Mouse (Mus musculus): ENCODE data around the gene Prrc2a. TPM values are rescaled to one million over a fixed set of nuclear protein-coding genes. Genes with fewer than 3 reads are reported as not detected.
A peak's percentile ranks its signal among the peaks of the same experiment; 100 is the strongest.

Prrc2a gene
- polyA plus RNA-seq (2016; fragmentation: Nextera tagmentation; extraction: Ambion mirVana), result 213 and 229 TPM in 2 replicates

- peak; percentile 96 for DNase-seq (ENCODE audit: low spot score)
- no peaks in the 10 kb centered on the region for H3K9me3 ChIP-seq (replicated peaks)
- peak within 1 kb of the TSS; percentile 98 for H3K4me3 ChIP-seq
- H3K36me3 ChIP-seq, result peaks cover 32% of the 10 kb centered on the region
- H3K27ac ChIP-seq, result peak within 1 kb of the TSS; percentile 99
- no peaks in the 10 kb centered on the region for H3K27me3 ChIP-seq (ENCODE audit: low read depth, poor library complexity, severe bottlenecking)
- peaks cover 32% of the 10 kb centered on the region for H3K4me1 ChIP-seq
- WGBS, result under 1% methylated on average over 64 of the region's 89 CpGs
These were observed at the start of gene Prrc2a for GRCm38 (mm10) chr17:35164568-35165450. TSS of gene Prrc2a (minus strand) at chr17:35164897.

GRCm38 (mm10) chr17:35213071-35213470 lies 48.4 kb upstream of the Prrc2a start:
- H3K27me3 ChIP-seq (ENCODE audit: low read depth, poor library complexity, severe bottlenecking), result no peaks in the 10 kb centered on the region
- no peak for DNase-seq (ENCODE audit: low spot score)
- WGBS, result 93% methylated on average over 5 of the region's 5 CpGs
- no peaks in the 10 kb centered on the region for H3K9me3 ChIP-seq (replicated peaks)
- H3K4me1 ChIP-seq, result peaks cover 6% of the 10 kb centered on the region; the same call in 1 of the 2 replicates
- no peaks in the 10 kb centered on the region for H3K36me3 ChIP-seq
- no peak overlapping the region for H3K27ac ChIP-seq
- H3K4me3 ChIP-seq, result no peak overlapping the region

- no peaks in the 10 kb centered on the region for H3K9me3 ChIP-seq (replicated peaks)
- peaks cover 6% of the 10 kb centered on the region; the same call in 1 of the 2 replicates for H3K4me1 ChIP-seq
- H3K27me3 ChIP-seq (ENCODE audit: low read depth, poor library complexity, severe bottlenecking), result peaks cover 9% of the 10 kb centered on the region; the same call in 1 of the 2 replicates
- no peaks in the 10 kb centered on the region for H3K36me3 ChIP-seq
- H3K4me3 ChIP-seq, result no peak overlapping the region
- no peak for DNase-seq (ENCODE audit: low spot score)
- 76% methylated on average over 3 of the region's 3 CpGs for WGBS
- no peak overlapping the region for H3K27ac ChIP-seq
These were observed 45.9 kb upstream of the Prrc2a start for GRCm38 (mm10) chr17:35210593-35210992.

GRCm38 (mm10) chr17:35209785-35210535 lies 45.3 kb upstream of the Prrc2a start:
- Histone ChIP-seq H3K9me3 (replicated peaks) (no peaks in the 10 kb centered on the region), H3K27me3 (ENCODE audit: low read depth, poor library complexity, severe bottlenecking) (peaks cover 15% of the 10 kb centered on the region), H3K4me1 (peaks cover 8% of the 10 kb centered on the region), H3K36me3 (no peaks in the 10 kb centered on the region), H3K4me3 (no peak overlapping the region), H3K27ac (no peak overlapping the region)
- DNase-seq (ENCODE audit: low spot score), result no peak
- WGBS, result 85% methylated on average over 12 of the region's 12 CpGs

- Histone ChIP-seq H3K27ac (no peak overlapping the region), H3K4me3 (no peak overlapping the region; the same call in 1 of the 2 replicates), H3K36me3 (no peaks in the 10 kb centered on the region), H3K27me3 (ENCODE audit: low read depth, poor library complexity, severe bottlenecking) (peaks cover 61% of the 10 kb centered on the region), H3K9me3 (replicated peaks) (no peaks in the 10 kb centered on the region), H3K4me1 (peaks cover 3% of the 10 kb centered on the region)
- WGBS, result 56% methylated on average over 10 of the region's 10 CpGs
- no peak for DNase-seq (ENCODE audit: low spot score)
These were observed 40.7 kb upstream of the Prrc2a start for GRCm38 (mm10) chr17:35205380-35205769.

- Histone ChIP-seq H3K27me3 (ENCODE audit: low read depth, poor library complexity, severe bottlenecking) (peaks cover 67% of the 10 kb centered on the region), H3K4me1 (peaks cover 3% of the 10 kb centered on the region), H3K9me3 (replicated peaks) (no peaks in the 10 kb centered on the region), H3K36me3 (no peaks in the 10 kb centered on the region), H3K27ac (no peak within 1 kb of the TSS), H3K4me3 (no peak within 1 kb of the TSS; the same call in 1 of the 2 replicates)
- WGBS, result 29% methylated on average over 20 of the region's 20 CpGs
- no peak for DNase-seq (ENCODE audit: low spot score)
These were observed 40.0 kb upstream of the Prrc2a start, which contains the start of gene Lta for GRCm38 (mm10) chr17:35204494-35205379. TSS of gene Lta (minus strand) at chr17:35205351.

- H3K4me1 ChIP-seq, result peaks cover 10% of the 10 kb centered on the region
- 80% methylated on average over 4 of the region's 4 CpGs for WGBS
- H3K27me3 ChIP-seq (ENCODE audit: low read depth, poor library complexity, severe bottlenecking), result peaks cover 87% of the 10 kb centered on the region
- DNase-seq (ENCODE audit: low spot score), result no peak
- no peaks in the 10 kb centered on the region for H3K36me3 ChIP-seq
- H3K4me3 ChIP-seq, result no peak overlapping the region
- no peaks in the 10 kb centered on the region for H3K9me3 ChIP-seq (replicated peaks)
- H3K27ac ChIP-seq, result no peak overlapping the region
These were observed 37.7 kb upstream of the Prrc2a start for GRCm38 (mm10) chr17:35202442-35202841.

GRCm38 (mm10) chr17:35201787-35202186 lies 37.1 kb upstream of the Prrc2a start, which contains the start of gene Tnf:
TSS of gene Tnf (minus strand) at chr17:35202007.
- Histone ChIP-seq H3K27me3 (ENCODE audit: low read depth, poor library complexity, severe bottlenecking) (peaks cover 94% of the 10 kb centered on the region), H3K4me3 (no peak within 1 kb of the TSS)
- 34% methylated on average over 13 of the region's 13 CpGs for WGBS

GRCm38 (mm10) chr17:35201128-35201527 lies 36.4 kb upstream of the Prrc2a start:
- no peak for DNase-seq (ENCODE audit: low spot score)
- H3K4me3 ChIP-seq, result no peak overlapping the region
- H3K27me3 ChIP-seq (ENCODE audit: low read depth, poor library complexity, severe bottlenecking), result peaks cover 95% of the 10 kb centered on the region
- H3K9me3 ChIP-seq (replicated peaks), result no peaks in the 10 kb centered on the region
- WGBS, result 72% methylated on average over 11 of the region's 11 CpGs
- H3K27ac ChIP-seq, result no peak overlapping the region
- H3K36me3 ChIP-seq, result no peaks in the 10 kb centered on the region
- H3K4me1 ChIP-seq, result peaks cover 20% of the 10 kb centered on the region

More at GRCm38 (mm10) chr17:35201787-35202186, 37.1 kb upstream of the Prrc2a start, which contains the start of gene Tnf:
- DNase-seq (ENCODE audit: low spot score), result no peak
- peaks cover 14% of the 10 kb centered on the region for H3K4me1 ChIP-seq
- H3K36me3 ChIP-seq, result no peaks in the 10 kb centered on the region
- no peak within 1 kb of the TSS for H3K27ac ChIP-seq
- H3K9me3 ChIP-seq (replicated peaks), result no peaks in the 10 kb centered on the region

GRCm38 (mm10) chr17:35200398-35200797 lies 35.7 kb upstream of the Prrc2a start:
- Histone ChIP-seq H3K36me3 (no peaks in the 10 kb centered on the region), H3K27me3 (ENCODE audit: low read depth, poor library complexity, severe bottlenecking) (peaks cover 97% of the 10 kb centered on the region), H3K4me3 (no peak overlapping the region), H3K27ac (no peak overlapping the region), H3K9me3 (replicated peaks) (no peaks in the 10 kb centered on the region), H3K4me1 (peaks cover 27% of the 10 kb centered on the region)
- 84% methylated on average over 11 of the region's 11 CpGs for WGBS
- DNase-seq (ENCODE audit: low spot score), result no peak

GRCm38 (mm10) chr17:35198946-35199345 lies 34.2 kb upstream of the Prrc2a start:
- Histone ChIP-seq H3K4me1 (peaks cover 38% of the 10 kb centered on the region), H3K4me3 (no peak overlapping the region), H3K9me3 (replicated peaks) (no peaks in the 10 kb centered on the region), H3K36me3 (no peaks in the 10 kb centered on the region), H3K27me3 (ENCODE audit: low read depth, poor library complexity, severe bottlenecking) (peaks cover 97% of the 10 kb centered on the region), H3K27ac (no peak overlapping the region)
- DNase-seq (ENCODE audit: low spot score), result no peak
- 30% methylated on average over 8 of the region's 8 CpGs for WGBS

GRCm38 (mm10) chr17:35198029-35198428 lies 33.3 kb upstream of the Prrc2a start:
- no peaks in the 10 kb centered on the region for H3K9me3 ChIP-seq (replicated peaks)
- no peaks in the 10 kb centered on the region for H3K36me3 ChIP-seq
- no peak overlapping the region for H3K27ac ChIP-seq
- WGBS, result 58% methylated on average over 7 of the region's 7 CpGs
- H3K4me3 ChIP-seq, result no peak overlapping the region
- H3K27me3 ChIP-seq (ENCODE audit: low read depth, poor library complexity, severe bottlenecking), result peaks cover 97% of the 10 kb centered on the region
- DNase-seq (ENCODE audit: low spot score), result no peak
- peaks cover 40% of the 10 kb centered on the region for H3K4me1 ChIP-seq
